In the genomic region with DNA sequence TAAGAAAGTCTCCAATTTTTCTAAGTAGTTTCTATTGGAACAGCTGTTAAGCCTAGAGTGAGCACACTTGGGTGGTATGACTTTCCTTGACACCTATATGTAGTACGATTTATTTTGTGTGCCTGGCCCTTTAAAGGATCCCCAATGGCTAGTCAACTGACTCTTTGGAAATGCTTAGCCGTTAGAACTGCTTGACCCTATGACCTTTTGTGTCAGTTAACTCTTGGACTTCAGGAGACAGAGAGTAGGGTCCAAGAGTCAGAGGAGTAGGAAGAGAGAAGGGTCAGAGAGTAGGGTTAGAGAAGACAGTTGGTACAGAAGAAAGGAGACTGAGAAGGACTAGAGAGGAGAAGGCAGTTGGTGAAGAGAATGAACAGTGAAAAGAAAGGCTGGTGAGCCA, we compare ENCODE assay signal across 8 mouse cellular contexts. TPM values are rescaled to one million over a fixed set of nuclear protein-coding genes. Genes with fewer than 3 reads are reported as not detected.
A peak's percentile ranks its signal among the peaks of the same experiment; 100 is the strongest.
DNase-seq lines count a peak whose midpoint lies in the region; ATAC-seq and TF ChIP-seq lines count a peak whose summit lies in the region.

A gene (plus strand): TSS at position 292 of the 400 bp plus-strand sequence.

- H3K27ac ChIP-seq in liver, adult 2 months (replicated peaks; ENCODE audit: insufficient read depth, low read depth, low read length), result peak within 1 kb of the TSS; percentile 57
- no peak within 1 kb of the TSS for H3K27ac ChIP-seq in embryonic facial prominence, embryonic 11.5 days (replicated peaks; ENCODE audit: low read depth, low read length)
- no peak within 1 kb of the TSS for H3K27ac ChIP-seq in heart, embryonic 10.5 days
- H3K27ac ChIP-seq in kidney, postnatal 0 days, result peak within 1 kb of the TSS; percentile 98; the same call in 1 of the 2 replicates
- H3K27ac ChIP-seq in midbrain, embryonic 10.5 days (replicated peaks), result 0 out of 2 replicates have a peak within 1 kb of the TSS, but pooled peaks have one; percentile 99

- H3K4me3 ChIP-seq in liver, adult 2 months (ENCODE audit: insufficient read depth, low read depth, low read length), result no peak within 1 kb of the TSS
- H3K4me3 ChIP-seq in embryonic facial prominence, embryonic 11.5 days (ENCODE audit: low read depth, low read length), result no peak within 1 kb of the TSS
- H3K4me3 ChIP-seq in heart, embryonic 10.5 days, result peak within 1 kb of the TSS; percentile 92; the same call in 1 of the 2 replicates
- peak within 1 kb of the TSS; percentile 96 for H3K4me3 ChIP-seq in kidney, postnatal 0 days (replicated peaks; ENCODE audit: low read depth, low read length)
- peak within 1 kb of the TSS; percentile 95 for H3K4me3 ChIP-seq in midbrain, embryonic 10.5 days

- H3K9ac ChIP-seq in liver, adult 2 months (ENCODE audit: low read depth, low read length), result no peak within 1 kb of the TSS
- H3K9ac ChIP-seq in embryonic facial prominence, embryonic 11.5 days (replicated peaks; ENCODE audit: low read length), result no peak within 1 kb of the TSS
- no peak within 1 kb of the TSS for H3K9ac ChIP-seq in kidney, postnatal 0 days (ENCODE audit: low read depth, low read length)

- ATAC-seq in embryonic facial prominence, embryonic 11.5 days (replicated peaks; ENCODE audit: insufficient number of reproducible peaks, low FRiP score, low TSS enrichment, low read depth), result no peak
- ATAC-seq in kidney, postnatal 0 days (replicated peaks; ENCODE audit: low FRiP score, low read depth), result no peak

- no peaks in the 10 kb centered on the region for H3K9me3 ChIP-seq in embryonic facial prominence, embryonic 11.5 days (replicated peaks; ENCODE audit: control insufficient read depth, low read length)
- H3K9me3 ChIP-seq in heart, embryonic 10.5 days, result no peaks in the 10 kb centered on the region
- no peaks in the 10 kb centered on the region for H3K9me3 ChIP-seq in kidney, postnatal 0 days (replicated peaks; ENCODE audit: low read length)
- no peaks in the 10 kb centered on the region for H3K9me3 ChIP-seq in midbrain, embryonic 10.5 days (replicated peaks)

- no peak for TF ChIP-seq POLR2A in liver, adult 2 months (IDR thresholded peaks at IDR 0.05; ENCODE audit: extremely low read depth, insufficient read depth, low read length)

- peaks cover 27% of the 10 kb centered on the region for H3K4me1 ChIP-seq in liver, adult 2 months (ENCODE audit: control insufficient read depth, insufficient read depth, low read length)
- H3K4me1 ChIP-seq in embryonic facial prominence, embryonic 11.5 days (ENCODE audit: control insufficient read depth, insufficient read depth, low read length), result no peaks in the 10 kb centered on the region; the same call in 1 of the 2 replicates
- peaks cover 19% of the 10 kb centered on the region for H3K4me1 ChIP-seq in heart, embryonic 10.5 days
- peaks cover 9% of the 10 kb centered on the region for H3K4me1 ChIP-seq in kidney, postnatal 0 days (replicated peaks; ENCODE audit: insufficient read depth, low read length)
- H3K4me1 ChIP-seq in midbrain, embryonic 10.5 days, result peaks cover 27% of the 10 kb centered on the region

- no peak within 1 kb of the TSS for H3K4me2 ChIP-seq in embryonic facial prominence, embryonic 11.5 days (ENCODE audit: low read depth, low read length)
- H3K4me2 ChIP-seq in kidney, postnatal 0 days (ENCODE audit: low read length), result peak within 1 kb of the TSS; percentile 90

- 27% methylated on average over 2 of the region's 2 CpGs for WGBS in liver, adult 2 months
- 38% methylated on average over 2 of the region's 2 CpGs for WGBS in embryonic facial prominence, embryonic 11.5 days
- 46% methylated on average over 2 of the region's 2 CpGs for WGBS in heart, embryonic 10.5 days
- WGBS in kidney, postnatal 0 days, result 35% methylated on average over 2 of the region's 2 CpGs
- WGBS in midbrain, embryonic 10.5 days, result 43% methylated on average over 2 of the region's 2 CpGs

- no peaks in the 10 kb centered on the region for H3K27me3 ChIP-seq in liver, adult 2 months (ENCODE audit: control insufficient read depth, insufficient read depth, low read length)
- no peaks in the 10 kb centered on the region for H3K27me3 ChIP-seq in embryonic facial prominence, embryonic 11.5 days (ENCODE audit: control insufficient read depth, insufficient read depth, low read length)
- H3K27me3 ChIP-seq in heart, embryonic 10.5 days (ENCODE audit: insufficient read depth, poor library complexity, severe bottlenecking), result no peaks in the 10 kb centered on the region
- no peaks in the 10 kb centered on the region for H3K27me3 ChIP-seq in kidney, postnatal 0 days (ENCODE audit: insufficient read depth, low read length)
- H3K27me3 ChIP-seq in midbrain, embryonic 10.5 days (ENCODE audit: low read depth, poor library complexity, severe bottlenecking), result no peaks in the 10 kb centered on the region

- peaks cover 2% of the 10 kb centered on the region; the same call in 1 of the 2 replicates for H3K36me3 ChIP-seq in liver, adult 2 months (ENCODE audit: control insufficient read depth, insufficient read depth, low read length)
- no peaks in the 10 kb centered on the region for H3K36me3 ChIP-seq in embryonic facial prominence, embryonic 11.5 days (replicated peaks; ENCODE audit: control insufficient read depth, insufficient read depth, low read depth, low read length)
- H3K36me3 ChIP-seq in heart, embryonic 10.5 days, result peaks cover 7% of the 10 kb centered on the region; the same call in 1 of the 2 replicates
- no peaks in the 10 kb centered on the region for H3K36me3 ChIP-seq in kidney, postnatal 0 days (ENCODE audit: insufficient read depth, low read length)
- H3K36me3 ChIP-seq in midbrain, embryonic 10.5 days, result peaks cover 14% of the 10 kb centered on the region

- H3K79me2 ChIP-seq in liver, adult 2 months (ENCODE audit: control insufficient read depth, insufficient read depth, low read length), result peaks cover 6% of the 10 kb centered on the region; the same call in 1 of the 2 replicates

- peak; percentile 46 for DNase-seq in liver, adult 2 months (ENCODE audit: extremely low read depth, low read depth, low spot score)
- DNase-seq in liver, result no peak
- no peak for DNase-seq in embryonic facial prominence, embryonic 11.5 days (ENCODE audit: low spot score)
- no peak for DNase-seq in heart, embryonic 10.5 days (ENCODE audit: low spot score)
- DNase-seq in kidney, postnatal 0 days (ENCODE audit: low spot score), result no peak
- no peak for DNase-seq in midbrain, embryonic 10.5 days (ENCODE audit: low spot score)
- DNase-seq in spleen, postnatal 4 days (ENCODE audit: low spot score in 2 of 2), result no peak
- no peak for DNase-seq in urinary bladder, postnatal 14 days (ENCODE audit: low spot score)

- no peak for TF ChIP-seq CTCF in liver, adult 2 months (IDR thresholded peaks at IDR 0.05; ENCODE audit: low read depth, low read length)
- TF ChIP-seq CTCF in kidney, postnatal 0 days (IDR thresholded peaks at IDR 0.05; ENCODE audit: low read depth), result no peak

RNA-seq across cellular contexts. Expression of the gene that starts here (rescaled TPM):
- total RNA-seq in liver, adult 2 months (2014; rRNA removed), result 21.3 and 23.4 TPM in 2 replicates
- polyA plus RNA-seq in liver, adult 2 months (2012; rRNA removed), result 5.6 and 7.5 TPM in 2 replicates
- 30.4 and 30.7 TPM in 2 replicates for polyA plus RNA-seq in embryonic facial prominence, embryonic 11.5 days (2014; fragmentation: Nextera tagmentation; extraction: Ambion mirVana)
- 14.7 and 18.3 TPM in 2 replicates for polyA plus RNA-seq in heart, embryonic 10.5 days (2016; fragmentation: Nextera tagmentation; extraction: Ambion mirVana)
- polyA plus RNA-seq in kidney, postnatal 0 days (2015; fragmentation: Nextera tagmentation; extraction: Ambion mirVana), result 17.5 and 18.8 TPM in 2 replicates
- 22.8 and 23.8 TPM in 2 replicates for polyA plus RNA-seq in midbrain, embryonic 10.5 days (2016; fragmentation: Nextera tagmentation; extraction: Ambion mirVana)

Comparison
In these comparisons a context has a peak if more than half of its experiments do, and no peak if none do; other contexts are left out.
1. H3K27ac ChIP-seq: peak in liver, adult 2 months (single experiment), kidney, postnatal 0 days (single experiment) and midbrain, embryonic 10.5 days (single experiment); none in embryonic facial prominence, embryonic 11.5 days (single experiment) and heart, embryonic 10.5 days (single experiment).
2. H3K4me3 ChIP-seq: peak in heart, embryonic 10.5 days (single experiment), kidney, postnatal 0 days (single experiment) and midbrain, embryonic 10.5 days (single experiment); none in liver, adult 2 months (single experiment) and embryonic facial prominence, embryonic 11.5 days (single experiment).